ENCODE assay signal across 8 mouse cellular contexts in the genomic region with DNA sequence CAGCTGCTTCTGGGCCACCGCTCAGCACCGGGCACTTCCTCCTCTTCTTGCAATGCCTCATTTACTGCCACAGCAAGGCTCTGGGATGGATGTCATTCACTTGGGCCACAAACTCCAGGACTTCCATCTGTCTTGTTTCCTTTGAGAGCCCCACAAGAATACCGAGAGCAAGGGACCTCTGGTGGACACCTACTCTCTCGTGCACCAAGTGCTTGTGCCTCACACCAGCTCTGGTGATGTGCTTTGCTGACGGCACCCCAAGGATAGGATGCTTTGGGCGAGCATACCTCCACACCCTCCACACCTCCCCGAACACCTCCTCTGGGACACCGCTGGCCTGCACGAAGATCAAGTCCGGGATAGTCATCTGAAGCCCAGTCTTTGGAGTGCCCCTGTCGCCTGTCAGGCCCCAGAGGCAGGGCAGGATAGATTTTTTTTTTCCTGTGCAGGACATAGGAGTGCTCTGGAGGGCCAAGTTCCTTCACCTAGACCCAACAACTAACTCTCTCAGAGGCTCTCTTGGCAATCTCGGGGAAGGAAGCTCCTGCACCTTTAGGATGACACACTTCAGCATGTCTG. TPM values are rescaled to one million over a fixed set of nuclear protein-coding genes. Genes with fewer than 3 reads are reported as not detected.
DNase-seq lines count a peak whose midpoint lies in the region; ATAC-seq lines count a peak whose summit lies in the region.

No protein-coding gene starts in this region.

- no peak for DNase-seq in kidney, postnatal 36 days
- peak; percentile 29 for DNase-seq in cerebellum, adult 8-10 months
- no peak for DNase-seq in hindbrain, embryonic 10.5 days (ENCODE audit: low spot score)
- DNase-seq in midbrain, embryonic 14.5 days, result peak; percentile 1
- no peak for DNase-seq in layer of hippocampus, adult 11-12 months (ENCODE audit: low spot score)
- no peak for DNase-seq in layer of hippocampus, postnatal 14 days (ENCODE audit: low spot score in 2 of 2)
- no peak for DNase-seq in layer of hippocampus, postnatal 25 days (ENCODE audit: extremely low spot score in 1 of 2, low spot score in 1 of 2)

- H3K4me2 ChIP-seq in kidney, embryonic 15.5 days, result peak overlapping the region; percentile 80
- H3K4me2 ChIP-seq in midbrain, embryonic 14.5 days (ENCODE audit: low read length), result peak overlapping the region; percentile 56

- no peak for ATAC-seq in kidney, embryonic 15.5 days (replicated peaks; ENCODE audit: low FRiP score)
- no peak for ATAC-seq in midbrain, embryonic 14.5 days (ENCODE audit: low FRiP score, low TSS enrichment)

- 52% methylated on average over 12 of the region's 12 CpGs for WGBS in kidney, embryonic 15.5 days
- WGBS in hindbrain, embryonic 10.5 days, result 50% methylated on average over 12 of the region's 12 CpGs
- WGBS in midbrain, embryonic 14.5 days, result 54% methylated on average over 12 of the region's 12 CpGs

- H3K4me1 ChIP-seq in kidney, embryonic 15.5 days, result peaks cover 4% of the 10 kb centered on the region; the same call in 1 of the 2 replicates
- peaks cover 4% of the 10 kb centered on the region; the same call in 1 of the 2 replicates for H3K4me1 ChIP-seq in hindbrain, embryonic 10.5 days (replicated peaks)
- no peaks in the 10 kb centered on the region for H3K4me1 ChIP-seq in midbrain, embryonic 14.5 days (ENCODE audit: control insufficient read depth, insufficient read depth, low read length)

- H3K9me3 ChIP-seq in kidney, embryonic 15.5 days (replicated peaks), result no peaks in the 10 kb centered on the region
- no peaks in the 10 kb centered on the region for H3K9me3 ChIP-seq in hindbrain, embryonic 10.5 days
- no peaks in the 10 kb centered on the region for H3K9me3 ChIP-seq in midbrain, embryonic 14.5 days (ENCODE audit: control insufficient read depth, low read length)

- H3K36me3 ChIP-seq in kidney, embryonic 15.5 days, result no peaks in the 10 kb centered on the region
- no peaks in the 10 kb centered on the region for H3K36me3 ChIP-seq in hindbrain, embryonic 10.5 days
- H3K36me3 ChIP-seq in midbrain, embryonic 14.5 days (ENCODE audit: control insufficient read depth, insufficient read depth, low read length), result no peaks in the 10 kb centered on the region

- H3K27ac ChIP-seq in kidney, embryonic 15.5 days, result no peak overlapping the region
- H3K27ac ChIP-seq in hindbrain, embryonic 10.5 days, result peak overlapping the region; percentile 84; the same call in 1 of the 2 replicates
- H3K27ac ChIP-seq in midbrain, embryonic 14.5 days (replicated peaks; ENCODE audit: low read depth, low read length), result no peak overlapping the region

- peak overlapping the region; percentile 55 for H3K4me3 ChIP-seq in kidney, embryonic 15.5 days (replicated peaks)
- H3K4me3 ChIP-seq in hindbrain, embryonic 10.5 days, result peak overlapping the region; percentile 67
- peak overlapping the region; percentile 47 for H3K4me3 ChIP-seq in midbrain, embryonic 14.5 days (replicated peaks; ENCODE audit: low read depth, low read length)

- H3K9ac ChIP-seq in kidney, embryonic 15.5 days, result peak overlapping the region; percentile 47; the same call in 1 of the 2 replicates
- H3K9ac ChIP-seq in midbrain, embryonic 14.5 days (replicated peaks; ENCODE audit: low read length), result peak overlapping the region; percentile 70; the same call in 1 of the 2 replicates

- peaks cover 43% of the 10 kb centered on the region for H3K27me3 ChIP-seq in kidney, embryonic 15.5 days
- H3K27me3 ChIP-seq in hindbrain, embryonic 10.5 days (ENCODE audit: insufficient read depth, poor library complexity, severe bottlenecking), result peaks cover 57% of the 10 kb centered on the region
- no peaks in the 10 kb centered on the region for H3K27me3 ChIP-seq in midbrain, embryonic 14.5 days (ENCODE audit: control insufficient read depth, insufficient read depth, low read length)

RNA-seq across cellular contexts. Expression of a gene that starts 4.9 kb away (rescaled TPM):
- not detected in 2 replicates for polyA plus RNA-seq in kidney, embryonic 15.5 days (2015; fragmentation: Nextera tagmentation; extraction: Ambion mirVana)
- polyA plus RNA-seq in hindbrain, embryonic 10.5 days (2016; fragmentation: Nextera tagmentation; extraction: Ambion mirVana), result not detected in 2 replicates
- not detected in 2 replicates for polyA plus RNA-seq in midbrain, embryonic 14.5 days (2014; fragmentation: Nextera tagmentation; extraction: Ambion mirVana)
- not detected for total RNA-seq in layer of hippocampus, postnatal 14 days (2021)
- total RNA-seq in layer of hippocampus, postnatal 25 days (2021), result not detected

RNA-seq across cellular contexts. Expression of a gene that starts 24.4 kb away (rescaled TPM):
- not detected in 2 replicates for polyA plus RNA-seq in kidney, embryonic 15.5 days (2015; fragmentation: Nextera tagmentation; extraction: Ambion mirVana)
- not detected in 2 replicates for polyA plus RNA-seq in hindbrain, embryonic 10.5 days (2016; fragmentation: Nextera tagmentation; extraction: Ambion mirVana)
- not detected in 2 replicates for polyA plus RNA-seq in midbrain, embryonic 14.5 days (2014; fragmentation: Nextera tagmentation; extraction: Ambion mirVana)
- total RNA-seq in layer of hippocampus, postnatal 14 days (2021), result not detected
- not detected for total RNA-seq in layer of hippocampus, postnatal 25 days (2021)

RNA-seq across cellular contexts. Expression of a gene that starts 24.6 kb away (rescaled TPM):
- polyA plus RNA-seq in kidney, embryonic 15.5 days (2015; fragmentation: Nextera tagmentation; extraction: Ambion mirVana), result 0.92 and 0.99 TPM in 2 replicates
- polyA plus RNA-seq in hindbrain, embryonic 10.5 days (2016; fragmentation: Nextera tagmentation; extraction: Ambion mirVana), result 0.30 and 0.58 TPM in 2 replicates
- 2.6 TPM in 2 replicates for polyA plus RNA-seq in midbrain, embryonic 14.5 days (2014; fragmentation: Nextera tagmentation; extraction: Ambion mirVana)
- total RNA-seq in layer of hippocampus, postnatal 14 days (2021), result 1 to 10 TPM; 2.2 to 2.3 TPM
- total RNA-seq in layer of hippocampus, postnatal 25 days (2021), result 1 to 10 TPM; 4.5 to 4.8 TPM

Comparison
In these comparisons a context has a peak if more than half of its experiments do, and no peak if none do; other contexts are left out.
1. DNase-seq: peak in cerebellum, adult 8-10 months (single experiment) and midbrain, embryonic 14.5 days (single experiment); none in kidney, postnatal 36 days (0 of 2), hindbrain, embryonic 10.5 days (single experiment), layer of hippocampus, adult 11-12 months (single experiment), layer of hippocampus, postnatal 14 days (0 of 2) and layer of hippocampus, postnatal 25 days (0 of 2).
2. Peak in every context shown above with its lines, with median percentiles within 50 percentile points of each other: H3K4me3 ChIP-seq.